Mouse (Mus musculus) 416B (cell line): ENCODE results near the gene Rdh19.

ENCODE experiments used
- DNase-seq: peaks from one replicate; pipeline ENCODE4 v3.0.0; 2011; ENCODE audit warnings: low read depth

Rdh19 gene

GRCm38 (mm10) chr10:127879155-127879688 is 29.5 kb downstream of the Rdh19 start:
- peak; percentile 89 for DNase-seq

GRCm38 (mm10) chr10:127881041-127881440 is 31.3 kb downstream of the Rdh19 start:
- no peak for DNase-seq

DNA sequence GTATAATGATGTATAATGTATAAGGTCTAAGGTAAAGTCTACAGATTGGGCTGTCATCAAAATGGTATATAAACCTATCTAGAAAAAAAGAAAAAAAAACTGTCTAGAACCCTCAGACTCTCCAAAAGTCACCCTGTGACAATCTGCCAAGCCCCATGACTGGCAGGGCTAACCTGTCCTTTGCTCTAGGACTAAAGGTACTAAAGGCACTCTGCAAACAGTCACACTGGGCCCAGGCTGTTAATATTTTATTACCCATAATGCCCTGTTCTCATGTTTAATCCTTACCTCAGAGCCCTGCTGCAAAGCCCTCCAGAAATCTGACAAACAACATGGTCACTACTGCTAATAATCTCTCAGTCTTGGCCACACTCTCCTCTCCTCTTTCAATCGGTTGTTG is 36.8 kb downstream of the Rdh19 start:
- DNase-seq: no peak

- DNase-seq: no peak
These were observed 37.2 kb downstream of the Rdh19 start for GRCm38 (mm10) chr10:127886971-127887370.

DNA sequence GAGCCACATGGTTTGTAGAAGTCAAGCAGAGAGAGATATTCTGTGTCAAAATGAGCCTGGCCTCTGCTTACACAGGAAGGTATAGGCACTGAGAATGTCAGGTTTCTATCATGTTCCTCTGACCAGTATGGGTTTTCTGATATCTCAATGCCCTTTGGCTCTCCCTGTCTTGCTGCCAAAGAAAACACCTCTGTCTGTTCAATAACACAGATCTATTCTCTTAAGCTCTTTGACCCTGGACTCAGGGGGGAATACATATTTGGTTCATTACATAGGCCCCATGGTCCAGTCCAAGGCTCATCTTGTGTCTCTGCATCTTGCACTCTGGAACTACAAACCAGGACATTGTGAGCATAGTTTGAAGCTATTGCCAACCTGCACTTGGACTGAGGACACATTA is 38.9 kb downstream of the Rdh19 start, which contains the start of gene Rdh7:
TSS of gene Rdh7 (minus strand) at position 213 of the 400 bp plus-strand sequence.
- DNase-seq: no peak

- DNase-seq: no peak
These were observed 41.8 kb downstream of the Rdh19 start for GRCm38 (mm10) chr10:127891481-127891880.

GRCm38 (mm10) chr10:127893163-127894022 is 43.7 kb downstream of the Rdh19 start:
- DNase-seq: peak; percentile 38

- DNase-seq: no peak
These were observed 47.0 kb downstream of the Rdh19 start for GRCm38 (mm10) chr10:127896705-127897104.

- no peak for DNase-seq
These were observed 47.8 kb downstream of the Rdh19 start for GRCm38 (mm10) chr10:127897506-127897905.

DNA sequence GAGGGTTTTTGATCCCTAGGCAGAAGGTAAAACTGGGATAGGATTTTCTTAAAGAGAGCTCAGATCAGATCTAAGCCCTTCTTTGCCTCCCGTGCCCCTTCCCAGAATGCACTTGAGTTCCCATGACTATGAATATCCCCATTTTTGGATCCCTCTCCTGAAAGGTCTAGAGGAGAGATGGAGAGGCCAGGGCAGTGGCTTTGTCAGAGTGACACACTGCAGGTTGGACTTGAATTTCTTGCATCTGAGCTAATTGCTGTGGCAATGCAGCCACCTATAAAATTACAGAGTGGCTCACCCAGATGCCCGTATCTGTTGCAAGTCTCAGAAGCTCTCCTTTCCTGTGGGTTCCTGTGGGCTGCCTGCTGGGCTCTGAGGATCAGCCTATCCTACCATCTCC is 48.5 kb downstream of the Rdh19 start, which contains the start of gene Sdr9c7:
TSS of gene Sdr9c7 (plus strand) at position 301 of the 400 bp plus-strand sequence.
- DNase-seq: no peak

DNA sequence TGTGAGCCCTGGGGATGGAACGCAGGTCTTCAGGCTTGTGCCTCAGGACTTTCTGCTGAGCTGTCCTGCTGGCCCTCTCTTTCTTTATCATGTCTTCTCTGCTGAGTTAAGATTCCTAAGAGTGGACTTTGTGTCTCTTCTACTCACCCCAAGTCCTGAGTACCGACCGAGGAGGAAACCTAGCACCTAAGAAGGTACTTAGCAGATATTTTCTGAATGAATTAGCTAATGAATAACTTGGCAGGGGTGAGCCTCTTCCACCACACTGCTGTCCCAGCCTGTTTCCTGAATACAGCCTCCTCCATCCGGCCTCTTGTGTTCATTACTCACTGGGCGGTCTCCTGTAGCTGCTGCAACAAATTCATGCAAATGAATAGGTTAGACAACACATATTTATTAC is 50.1 kb downstream of the Rdh19 start:
- no peak for DNase-seq

DNA sequence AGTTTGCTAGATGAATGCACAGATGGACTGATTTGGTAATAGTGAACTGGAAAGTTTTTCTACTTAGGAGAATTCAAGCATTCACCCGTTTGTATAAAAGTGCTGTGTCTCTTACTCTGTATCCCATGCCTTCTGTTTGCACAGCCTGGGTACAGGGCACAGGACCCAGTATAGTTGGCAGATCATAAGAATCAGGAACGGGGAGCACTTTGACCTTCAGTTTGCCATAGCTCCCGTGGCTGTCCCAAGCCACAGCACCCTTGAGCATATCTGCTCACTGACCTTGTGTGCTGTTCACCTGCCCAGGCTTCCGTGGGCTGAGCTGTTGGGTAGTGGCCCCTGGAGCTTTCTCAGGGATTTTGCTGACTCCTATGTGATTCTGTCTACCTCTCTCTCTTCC is 52.0 kb downstream of the Rdh19 start:
- DNase-seq: no peak

- no peak for DNase-seq
These were observed 53.4 kb downstream of the Rdh19 start for GRCm38 (mm10) chr10:127903116-127903515.

DNA sequence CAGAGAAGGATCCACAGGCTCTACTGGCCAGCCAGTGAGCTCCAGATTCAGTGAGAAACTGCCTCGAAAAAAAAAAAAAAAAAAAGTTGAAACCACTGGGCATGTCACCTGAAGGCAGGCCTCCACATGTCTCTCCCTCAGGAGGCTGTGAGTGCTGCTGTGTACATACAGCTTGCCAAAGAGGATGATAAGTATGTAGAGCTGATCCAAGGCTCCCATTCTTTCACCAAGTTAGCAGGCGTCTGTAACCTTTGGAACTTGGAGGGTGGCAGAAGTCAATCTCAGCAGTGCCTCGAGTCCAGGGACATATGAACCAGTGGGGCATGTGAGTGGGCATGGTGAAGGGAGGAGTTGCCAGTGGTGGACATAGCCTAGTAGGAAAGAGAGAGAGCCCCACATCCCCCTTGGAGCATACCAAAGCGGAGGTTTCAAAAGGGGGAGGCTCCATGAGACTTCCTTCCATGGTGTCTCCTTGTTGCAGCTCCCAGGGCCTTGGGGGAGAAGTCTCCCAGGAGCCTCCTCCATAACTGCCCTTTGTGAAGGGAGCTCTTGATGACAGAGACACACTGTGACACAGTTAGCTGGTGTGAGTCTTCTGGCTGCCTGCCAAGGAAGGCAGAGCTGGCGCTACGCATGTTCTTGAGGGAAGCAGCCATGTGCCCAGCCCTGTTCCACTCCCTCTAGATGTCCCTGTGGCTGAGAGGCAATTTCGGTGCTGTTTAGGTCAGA is 55.2 kb downstream of the Rdh19 start:
- DNase-seq: peak; percentile 21

- no peak for DNase-seq
These were observed 56.4 kb downstream of the Rdh19 start for GRCm38 (mm10) chr10:127906138-127906537.

- no peak for DNase-seq
These were observed 57.7 kb downstream of the Rdh19 start for GRCm38 (mm10) chr10:127907386-127907951.
